Mouse (Mus musculus) left cerebral cortex, postnatal 4 days (tissue): Measurements from ENCODE around the gene Bbx. TPM values are rescaled to one million over a fixed set of nuclear protein-coding genes. Genes with fewer than 3 reads are reported as not detected.

Experiments
- DNase-seq: peaks from one replicate; pipeline ENCODE4 v3.0.0-alpha.2; 2022
- intact Hi-C: fragments of 180-260 bp; cut with DNase I; formaldehyde crosslinking; loops from one replicate; pipeline ENCODE4 v1.15.1; 2025
- total RNA-seq, 2 experiments: library from RNA; stranded (reverse); gene quantifications; 2 replicates each; pipeline ENCODE4 v1.2.3; 2021

The Bbx gene
- total RNA-seq, 2 experiments from 2014 or later: 9.1 to 10.3 TPM

GRCm38 (mm10) chr16:50251417-50251975 is 180.7 kb downstream of the Bbx start:
- DNase-seq: no peak
- intact Hi-C loops: loop anchor here (5.0 kb wide), 1 partner anchor 486 kb away; no protein-coding TSS in a partner anchor

- intact Hi-C loops: loop anchor here (5.0 kb wide), 1 partner anchor 487 kb away; no protein-coding TSS in a partner anchor
- DNase-seq: no peak
Observed at GRCm38 (mm10) chr16:50250469-50250868, 181.7 kb downstream of the Bbx start.

- no peak for DNase-seq
- intact Hi-C loops: loop anchor here (10.0 kb wide), 1 partner anchor 194 kb away; no protein-coding TSS in a partner anchor
Observed at GRCm38 (mm10) chr16:50249036-50249435, 183.2 kb downstream of the Bbx start.

- peak; percentile 4 for DNase-seq
- intact Hi-C loops: loop anchor here (10.0 kb wide), 1 partner anchor 188 kb away; no protein-coding TSS in a partner anchor
Observed at GRCm38 (mm10) chr16:50242444-50242843, 189.7 kb downstream of the Bbx start.

GRCm38 (mm10) chr16:50241604-50242003 is 190.6 kb downstream of the Bbx start:
- intact Hi-C loops: loop anchor here (10.0 kb wide), 1 partner anchor 187 kb away; no protein-coding TSS in a partner anchor
- DNase-seq: no peak

GRCm38 (mm10) chr16:50235231-50235630 is 197.0 kb downstream of the Bbx start:
- no peak for DNase-seq
- intact Hi-C loops: no loop called here

- intact Hi-C loops: no loop called here
- no peak for DNase-seq
Observed at GRCm38 (mm10) chr16:50230624-50231023, 201.6 kb downstream of the Bbx start.

- DNase-seq: no peak
- intact Hi-C loops: no loop called here
Observed at GRCm38 (mm10) chr16:50228833-50229232, 203.4 kb downstream of the Bbx start.

GRCm38 (mm10) chr16:50226274-50226673 is 205.9 kb downstream of the Bbx start:
- DNase-seq: no peak
- intact Hi-C loops: no loop called here

- DNase-seq: no peak
- intact Hi-C loops: no loop called here
Observed at GRCm38 (mm10) chr16:50224946-50225345, 207.2 kb downstream of the Bbx start.

- intact Hi-C loops: no loop called here
- DNase-seq: peak; percentile 51
Observed at GRCm38 (mm10) chr16:50220734-50221501, 211.3 kb downstream of the Bbx start.

- intact Hi-C loops: no loop called here
Observed at GRCm38 (mm10) chr16:50217084-50217483, 215.1 kb downstream of the Bbx start.

GRCm38 (mm10) chr16:50211727-50212126 is 220.5 kb downstream of the Bbx start:
- DNase-seq: no peak
- intact Hi-C loops: no loop called here

More at GRCm38 (mm10) chr16:50217084-50217483, 215.1 kb downstream of the Bbx start:
- no peak for DNase-seq

- intact Hi-C loops: no loop called here
- no peak for DNase-seq
Observed at GRCm38 (mm10) chr16:50211231-50211630, 221.0 kb downstream of the Bbx start.

GRCm38 (mm10) chr16:50210742-50211141 is 221.4 kb downstream of the Bbx start:
- intact Hi-C loops: no loop called here
- DNase-seq: no peak

- no peak for DNase-seq
- intact Hi-C loops: no loop called here
Observed at GRCm38 (mm10) chr16:50204944-50205343, 227.2 kb downstream of the Bbx start.

- intact Hi-C loops: no loop called here
Observed at GRCm38 (mm10) chr16:50201546-50202151, 230.5 kb downstream of the Bbx start.

GRCm38 (mm10) chr16:50200214-50200613 is 232.0 kb downstream of the Bbx start:
- intact Hi-C loops: no loop called here
- no peak for DNase-seq

More at GRCm38 (mm10) chr16:50201546-50202151, 230.5 kb downstream of the Bbx start:
- peak; percentile 36 for DNase-seq

- intact Hi-C loops: no loop called here
- no peak for DNase-seq
Observed at GRCm38 (mm10) chr16:50196118-50196517, 236.1 kb downstream of the Bbx start.

- no peak for DNase-seq
- intact Hi-C loops: no loop called here
Observed at GRCm38 (mm10) chr16:50192626-50193025, 239.6 kb downstream of the Bbx start.

- DNase-seq: no peak
- intact Hi-C loops: no loop called here
Observed at GRCm38 (mm10) chr16:50189108-50189507, 243.1 kb downstream of the Bbx start.
